Mouse (Mus musculus) bone marrow, adult 2 months (tissue): ENCODE measurements around the gene Clk1. TPM values are rescaled to one million over a fixed set of nuclear protein-coding genes. Genes with fewer than 3 reads are reported as not detected.

Source experiments
- H3K27ac ChIP-seq: fragments of 200-500 bp; 2 replicates; pipeline ENCODE4 v1.5.1; 2012; ENCODE audit warnings: low read depth, mild to moderate bottlenecking, control low read depth, inconsistent platforms, low read length; ENCODE audit not compliant: control insufficient read depth, poor library complexity, insufficient read depth
- H3K4me1 ChIP-seq: fragments of 200-500 bp; 2 replicates; pipeline ENCODE4 v1.6.1; 2011; ENCODE audit warnings: low read length; ENCODE audit not compliant: control insufficient read depth, insufficient read depth
- H3K4me3 ChIP-seq: fragments of 200-500 bp; replicated peaks from 2 replicates; pipeline ENCODE3; 2011; ENCODE audit warnings: mild to moderate bottlenecking, low read depth, low read length, control low read depth; ENCODE audit not compliant: control insufficient read depth
- CTCF ChIP-seq: fragments of 200-500 bp; IDR thresholded peaks from 2 replicates; pipeline ENCODE4 v1.5.1; 2011; ENCODE audit warnings: low read length, control low read depth; ENCODE audit not compliant: control insufficient read depth, insufficient read depth
- POLR2A ChIP-seq: fragments of 200-500 bp; IDR thresholded peaks from 2 replicates; pipeline ENCODE4 v1.6.1; 2011; ENCODE audit warnings: low read depth, mild to moderate bottlenecking, control low read depth, low read length, borderline replicate concordance; ENCODE audit not compliant: control insufficient read depth
- WGBS: fragments of 180-500 bp; shearing (Covaris S2); methylation state at CpG from one replicate; pipeline ENCODE4 v1.1.7; 2018; 5-methylcytosine and 5-hydroxymethylcytosine counted together
- polyA plus RNA-seq: library from polyadenylated mRNA; stranded (reverse); fragments of >200 nt; gene quantifications from 2 replicates; pipeline ENCODE4 v1.2.4, GENCODE M21; 2011; ENCODE audit warnings: low replicate concordance; ENCODE audit not compliant: missing spikeins, insufficient read depth, insufficient read length

The Clk1 gene
- polyA plus RNA-seq, 1 experiment = 359 TPM

DNA sequence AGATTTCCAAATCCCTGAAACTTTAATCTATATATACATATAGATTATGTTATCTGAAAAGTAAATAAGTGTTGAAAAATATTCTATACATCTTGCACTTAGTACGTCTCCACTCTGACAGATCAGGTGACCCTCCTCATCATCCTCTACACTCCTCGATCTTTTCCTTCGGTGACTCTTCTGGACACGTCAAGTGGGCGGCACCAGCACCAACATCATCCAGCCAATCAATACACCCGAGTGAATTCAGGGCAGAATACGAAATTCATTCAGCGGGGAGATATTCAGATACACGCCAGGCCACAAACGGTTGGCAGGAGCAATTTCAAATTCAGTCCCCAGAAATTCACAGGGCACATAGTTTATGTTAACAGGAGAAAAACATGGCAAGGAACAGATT lies 3.8 kb downstream of the Clk1 start:
- no peaks in the 10 kb centered on the region; the same call in 1 of the 2 replicates for H3K4me1 ChIP-seq
- H3K27ac ChIP-seq = no peak overlapping the region
- WGBS = 76% methylated on average over 10 of the region's 10 CpGs
- H3K4me3 ChIP-seq = no peak overlapping the region
- no peak for TF ChIP-seq CTCF
- no peak for TF ChIP-seq POLR2A

- no peak overlapping the region for H3K4me3 ChIP-seq
- 45% methylated on average over 2 of the region's 2 CpGs for whole genome bisulfite sequencing
- TF ChIP-seq POLR2A (no peak), CTCF (no peak)
- no peak overlapping the region for H3K27ac ChIP-seq
- no peaks in the 10 kb centered on the region; the same call in 1 of the 2 replicates for H3K4me1 ChIP-seq
Observed at GRCm38 (mm10) chr1:58416048-58416447, 7.8 kb downstream of the Clk1 start.

- no peak for TF ChIP-seq POLR2A
- TF ChIP-seq CTCF = no peak
- Histone ChIP-seq H3K27ac (no peak overlapping the region), H3K4me3 (no peak overlapping the region), H3K4me1 (no peaks in the 10 kb centered on the region; the same call in 1 of the 2 replicates)
- 28% methylated on average over 1 of the region's 1 CpGs for WGBS
Observed at GRCm38 (mm10) chr1:58415442-58415841, 8.4 kb downstream of the Clk1 start.

DNA sequence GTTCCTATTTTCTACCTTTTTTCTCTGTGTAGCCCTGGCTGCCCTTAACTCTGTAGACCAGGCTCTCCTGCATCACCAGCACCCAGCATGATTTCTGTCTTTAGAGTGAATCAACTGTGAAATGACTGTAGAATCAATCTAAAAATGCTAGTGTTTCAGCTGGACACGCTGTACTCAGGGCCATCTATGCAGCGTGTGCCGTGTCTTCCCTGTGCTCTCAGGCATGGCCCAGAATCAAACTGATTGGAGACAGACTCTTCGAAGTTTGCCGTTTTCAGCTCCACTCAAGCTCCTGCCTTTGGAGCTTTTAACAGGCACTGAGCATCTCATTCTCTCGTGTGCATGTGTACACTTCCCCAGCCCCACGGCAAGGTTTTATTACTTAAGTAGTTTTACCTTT lies 13.1 kb downstream of the Clk1 start:
- WGBS = 88% methylated on average over 7 of the region's 7 CpGs
- no peak overlapping the region for H3K4me3 ChIP-seq

DNA sequence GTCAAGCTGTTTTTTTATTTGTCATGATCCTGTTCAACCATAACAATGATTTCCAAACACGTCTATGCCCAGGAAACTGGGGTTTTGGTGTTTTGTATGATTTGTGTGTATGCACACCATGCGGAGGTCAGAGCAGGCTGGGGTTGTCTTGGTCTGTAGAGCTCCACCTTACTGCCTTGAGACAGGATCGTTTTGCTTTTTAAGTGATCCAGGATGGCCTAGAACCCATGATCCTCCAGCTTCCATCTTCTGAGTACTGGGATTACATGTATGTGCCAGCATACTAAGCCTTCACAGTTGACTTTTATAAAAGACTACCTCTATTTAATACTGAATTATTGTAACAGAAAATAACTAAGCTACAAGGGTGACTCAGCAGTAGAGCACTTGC lies 13.7 kb downstream of the Clk1 start:
- Histone ChIP-seq H3K4me1 (no peaks in the 10 kb centered on the region; the same call in 1 of the 2 replicates), H3K27ac (no peak overlapping the region), H3K4me3 (no peak overlapping the region)
- no peak for TF ChIP-seq CTCF
- TF ChIP-seq POLR2A = no peak
- 52% methylated on average over 3 of the region's 3 CpGs for WGBS

More for the DNA sequence above, 13.1 kb downstream of the Clk1 start:
- no peak for TF ChIP-seq CTCF
- TF ChIP-seq POLR2A = no peak
- Histone ChIP-seq H3K4me1 (no peaks in the 10 kb centered on the region; the same call in 1 of the 2 replicates), H3K27ac (no peak overlapping the region)

DNA sequence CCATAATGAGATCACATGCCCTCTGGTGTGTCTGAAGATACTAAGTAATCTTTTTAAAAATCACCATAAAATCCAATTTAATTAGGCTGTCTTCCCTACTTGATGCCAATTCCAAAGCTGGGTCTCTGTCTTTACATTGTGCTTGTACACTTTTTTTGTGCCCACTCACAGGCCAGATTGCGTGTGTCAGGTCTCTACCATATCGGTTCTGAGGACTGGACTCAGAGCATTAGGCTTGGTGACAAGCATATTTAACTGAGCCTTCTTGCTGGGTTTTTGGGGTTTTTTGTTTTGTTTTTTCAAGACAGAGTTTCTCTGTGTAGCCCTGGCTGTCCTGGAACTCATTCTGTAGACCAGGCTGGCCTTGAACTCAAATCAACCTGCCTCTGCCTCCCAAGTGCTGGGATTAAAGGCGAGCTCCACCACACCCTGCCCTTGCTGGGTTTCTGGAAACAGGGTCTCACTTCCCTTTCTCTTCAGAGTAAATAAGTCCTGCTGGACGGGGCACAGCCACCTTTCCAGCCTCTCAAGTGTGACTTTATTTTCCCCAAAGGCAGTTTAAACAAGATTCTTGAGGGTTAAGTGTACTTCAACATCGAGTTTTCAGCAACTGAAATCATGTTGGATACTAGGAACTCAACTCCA lies 14.2 kb downstream of the Clk1 start:
- Histone ChIP-seq H3K4me1 (no peaks in the 10 kb centered on the region; the same call in 1 of the 2 replicates), H3K4me3 (no peak overlapping the region), H3K27ac (no peak overlapping the region)
- 73% methylated on average over 5 of the region's 5 CpGs for WGBS
- TF ChIP-seq CTCF = no peak
- no peak for TF ChIP-seq POLR2A

GRCm38 (mm10) chr1:58408141-58408540 lies 15.7 kb downstream of the Clk1 start:
- Histone ChIP-seq H3K4me3 (no peak overlapping the region), H3K4me1 (no peaks in the 10 kb centered on the region; the same call in 1 of the 2 replicates), H3K27ac (no peak overlapping the region)
- TF ChIP-seq CTCF (no peak), POLR2A (no peak)
- WGBS = 83% methylated on average over 6 of the region's 6 CpGs

- no peak for TF ChIP-seq POLR2A
- TF ChIP-seq CTCF = no peak
- WGBS = 95% methylated on average over 7 of the region's 7 CpGs
- Histone ChIP-seq H3K27ac (no peak overlapping the region), H3K4me3 (no peak overlapping the region), H3K4me1 (no peaks in the 10 kb centered on the region; the same call in 1 of the 2 replicates)
Observed at GRCm38 (mm10) chr1:58407321-58407720, 16.5 kb downstream of the Clk1 start.

- WGBS = 92% methylated on average over 5 of the region's 5 CpGs
- Histone ChIP-seq H3K4me3 (no peak overlapping the region), H3K27ac (no peak overlapping the region), H3K4me1 (no peaks in the 10 kb centered on the region)
- TF ChIP-seq CTCF (no peak), POLR2A (no peak)
Observed at GRCm38 (mm10) chr1:58403745-58404144, 20.1 kb downstream of the Clk1 start.

DNA sequence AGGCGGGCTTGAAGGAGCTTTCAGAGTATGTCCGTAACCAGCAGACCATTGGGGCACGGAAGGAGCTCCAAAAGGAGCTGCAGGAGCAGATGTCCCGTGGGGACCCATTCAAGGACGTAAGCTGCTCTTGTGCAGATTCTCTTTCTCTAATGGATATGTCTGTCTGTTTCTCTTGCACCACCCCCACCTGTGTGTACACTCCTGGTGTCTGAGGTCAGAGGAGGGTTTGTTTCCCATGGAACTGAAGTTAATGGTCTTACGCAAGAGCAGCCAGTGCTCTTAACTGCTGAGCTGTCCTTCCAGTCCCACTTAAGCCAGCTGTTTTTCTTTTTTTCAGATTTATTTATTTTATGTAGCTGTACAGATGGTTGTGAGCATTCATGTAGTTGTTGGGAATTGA lies 22.5 kb downstream of the Clk1 start:
- WGBS = 87% methylated on average over 6 of the region's 6 CpGs
- H3K4me3 ChIP-seq = no peak overlapping the region
- no peak overlapping the region for H3K27ac ChIP-seq
- TF ChIP-seq CTCF = no peak
- no peak for TF ChIP-seq POLR2A
- no peaks in the 10 kb centered on the region for H3K4me1 ChIP-seq
